Mouse (Mus musculus): ENCODE measurements around the gene Cbx3. TPM values are rescaled to one million over a fixed set of nuclear protein-coding genes. Genes with fewer than 3 reads are reported as not detected.

The Cbx3 gene
- 92.1 to 154 TPM (median 139 TPM) in 3 replicates for total RNA-seq (2017)

- ATAC-seq (replicated peaks; ENCODE audit: insufficient number of reproducible peaks, low FRiP score, low TSS enrichment, poor library complexity, severe bottlenecking), result peak; percentile 45; the same call in 1 of the 2 replicates
These were observed at the start of gene Cbx3 for GRCm38 (mm10) chr6:51470311-51471178. Gene Cbx3 (plus strand): TSS chr6:51470360.

- ATAC-seq (replicated peaks; ENCODE audit: insufficient number of reproducible peaks, low FRiP score, low TSS enrichment, poor library complexity, severe bottlenecking), result no peak
These were observed 46.6 kb upstream of the Cbx3 start for GRCm38 (mm10) chr6:51423466-51424122.

GRCm38 (mm10) chr6:51424537-51424936 is 45.6 kb upstream of the Cbx3 start:
- no peak for ATAC-seq (replicated peaks; ENCODE audit: insufficient number of reproducible peaks, low FRiP score, low TSS enrichment, poor library complexity, severe bottlenecking)

GRCm38 (mm10) chr6:51432535-51433397 is 37.4 kb upstream of the Cbx3 start, which contains the start of gene Nfe2l3:
Gene Nfe2l3 (plus strand): TSS chr6:51432670.
- 0 out of 2 replicates have a peak, but pooled peaks have one; percentile 28 for ATAC-seq (replicated peaks; ENCODE audit: insufficient number of reproducible peaks, low FRiP score, low TSS enrichment, poor library complexity, severe bottlenecking)

GRCm38 (mm10) chr6:51434270-51434669 is 35.9 kb upstream of the Cbx3 start:
- ATAC-seq (replicated peaks; ENCODE audit: insufficient number of reproducible peaks, low FRiP score, low TSS enrichment, poor library complexity, severe bottlenecking), result no peak

- no peak for ATAC-seq (replicated peaks; ENCODE audit: insufficient number of reproducible peaks, low FRiP score, low TSS enrichment, poor library complexity, severe bottlenecking)
These were observed 32.5 kb upstream of the Cbx3 start for GRCm38 (mm10) chr6:51437665-51438064.

- ATAC-seq (replicated peaks; ENCODE audit: insufficient number of reproducible peaks, low FRiP score, low TSS enrichment, poor library complexity, severe bottlenecking), result no peak
These were observed 31.3 kb upstream of the Cbx3 start for GRCm38 (mm10) chr6:51438826-51439330.

GRCm38 (mm10) chr6:51442191-51442835 is 27.8 kb upstream of the Cbx3 start:
- ATAC-seq (replicated peaks; ENCODE audit: insufficient number of reproducible peaks, low FRiP score, low TSS enrichment, poor library complexity, severe bottlenecking), result no peak

- ATAC-seq (replicated peaks; ENCODE audit: insufficient number of reproducible peaks, low FRiP score, low TSS enrichment, poor library complexity, severe bottlenecking), result no peak
These were observed 17.1 kb upstream of the Cbx3 start for GRCm38 (mm10) chr6:51452927-51453503.

GRCm38 (mm10) chr6:51454949-51455348 is 15.2 kb upstream of the Cbx3 start:
- no peak for ATAC-seq (replicated peaks; ENCODE audit: insufficient number of reproducible peaks, low FRiP score, low TSS enrichment, poor library complexity, severe bottlenecking)

GRCm38 (mm10) chr6:51456198-51456597 is 14.0 kb upstream of the Cbx3 start:
- ATAC-seq (replicated peaks; ENCODE audit: insufficient number of reproducible peaks, low FRiP score, low TSS enrichment, poor library complexity, severe bottlenecking), result no peak

- ATAC-seq (replicated peaks; ENCODE audit: insufficient number of reproducible peaks, low FRiP score, low TSS enrichment, poor library complexity, severe bottlenecking), result no peak
These were observed 12.9 kb upstream of the Cbx3 start for GRCm38 (mm10) chr6:51457283-51457682.

GRCm38 (mm10) chr6:51457770-51458387 is 12.3 kb upstream of the Cbx3 start:
- no peak for ATAC-seq (replicated peaks; ENCODE audit: insufficient number of reproducible peaks, low FRiP score, low TSS enrichment, poor library complexity, severe bottlenecking)

GRCm38 (mm10) chr6:51458925-51459312 is 11.2 kb upstream of the Cbx3 start:
- ATAC-seq (replicated peaks; ENCODE audit: insufficient number of reproducible peaks, low FRiP score, low TSS enrichment, poor library complexity, severe bottlenecking), result no peak

GRCm38 (mm10) chr6:51459313-51460020 is 10.7 kb upstream of the Cbx3 start:
- no peak for ATAC-seq (replicated peaks; ENCODE audit: insufficient number of reproducible peaks, low FRiP score, low TSS enrichment, poor library complexity, severe bottlenecking)

GRCm38 (mm10) chr6:51460021-51460360 is 10.2 kb upstream of the Cbx3 start:
- no peak for ATAC-seq (replicated peaks; ENCODE audit: insufficient number of reproducible peaks, low FRiP score, low TSS enrichment, poor library complexity, severe bottlenecking)

GRCm38 (mm10) chr6:51460363-51460762 is 9.8 kb upstream of the Cbx3 start:
- ATAC-seq (replicated peaks; ENCODE audit: insufficient number of reproducible peaks, low FRiP score, low TSS enrichment, poor library complexity, severe bottlenecking), result no peak

Measured in monocyte, adult 5-6 weeks (primary cell).